Mouse (Mus musculus): ENCODE measurements around the gene Gadl1. TPM values are rescaled to one million over a fixed set of nuclear protein-coding genes. Genes with fewer than 3 reads are reported as not detected.

Gene Gadl1
- total RNA-seq (2014; fragmentation: Nextera tagmentation) = not detected in 2 replicates
- total RNA-seq (2017) = 0.08 TPM in 1 of 2 replicates, not detected in the other

DNA sequence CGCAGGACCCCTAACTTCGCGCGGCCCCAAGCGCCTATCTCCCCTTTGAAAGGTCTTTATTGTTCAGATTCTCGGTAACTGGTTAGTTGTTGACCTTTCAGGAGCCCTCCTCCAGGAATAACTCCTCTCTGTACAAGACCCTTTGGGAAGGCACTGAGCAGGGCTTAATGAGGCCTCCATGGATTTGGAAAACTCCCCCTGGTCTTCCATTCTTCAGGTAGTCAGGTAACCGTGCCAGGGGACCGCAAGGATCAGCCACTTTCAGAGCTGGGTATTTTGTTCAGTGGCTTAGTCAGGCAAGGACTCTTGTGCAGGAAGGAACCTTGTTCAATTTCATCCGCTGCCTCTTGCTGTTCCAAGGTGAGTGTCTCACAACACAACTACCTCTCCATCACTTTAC is at the start of gene Gadl1:
TSS of gene Gadl1 (plus strand) at position 301 of the 400 bp plus-strand sequence.
- no peak for ATAC-seq (replicated peaks; ENCODE audit: low FRiP score, low TSS enrichment, poor library complexity, severe bottlenecking)

DNA sequence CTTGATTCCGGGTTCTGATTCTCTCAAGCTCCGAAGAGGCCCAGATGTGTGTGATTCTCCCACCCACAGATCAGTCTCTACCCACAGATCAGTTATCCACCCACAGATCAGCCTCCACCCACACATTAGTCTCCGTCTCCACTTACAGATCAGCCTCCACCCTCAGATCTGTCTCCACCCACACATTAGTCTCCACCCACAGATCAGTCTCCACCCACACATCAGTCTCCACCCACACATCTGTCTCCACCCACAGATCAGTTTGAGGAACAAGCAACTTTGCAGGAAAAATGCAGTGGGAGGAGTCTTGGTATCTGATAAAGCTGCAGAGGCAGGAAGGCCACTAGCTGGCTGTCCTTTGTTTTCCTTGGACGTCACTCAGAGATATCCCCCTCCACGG is 46.5 kb upstream of the Gadl1 start:
- peak; percentile 98 for ATAC-seq (replicated peaks; ENCODE audit: low FRiP score, low TSS enrichment, poor library complexity, severe bottlenecking)

DNA sequence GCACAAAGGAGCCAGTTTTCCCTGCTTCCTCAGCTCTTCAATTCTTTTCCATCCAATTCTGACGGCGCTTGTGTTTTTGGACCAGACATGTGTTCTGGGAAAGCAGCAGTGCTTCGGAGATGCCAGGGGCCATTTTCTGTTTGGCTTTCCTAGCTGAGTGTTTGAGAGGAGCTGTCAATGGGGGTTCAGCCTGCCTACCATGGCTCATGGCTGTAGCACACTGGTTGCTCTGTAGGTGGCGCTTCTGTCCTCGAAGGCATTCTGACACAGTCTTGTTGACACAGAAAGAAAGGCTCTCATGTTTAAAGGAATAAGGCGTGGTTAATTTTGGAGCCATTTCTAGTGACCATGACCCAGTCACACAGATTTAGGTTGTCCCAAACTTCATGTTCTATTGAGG is 45.9 kb upstream of the Gadl1 start:
- peak; percentile 53 for ATAC-seq (replicated peaks; ENCODE audit: low FRiP score, low TSS enrichment, poor library complexity, severe bottlenecking)

DNA sequence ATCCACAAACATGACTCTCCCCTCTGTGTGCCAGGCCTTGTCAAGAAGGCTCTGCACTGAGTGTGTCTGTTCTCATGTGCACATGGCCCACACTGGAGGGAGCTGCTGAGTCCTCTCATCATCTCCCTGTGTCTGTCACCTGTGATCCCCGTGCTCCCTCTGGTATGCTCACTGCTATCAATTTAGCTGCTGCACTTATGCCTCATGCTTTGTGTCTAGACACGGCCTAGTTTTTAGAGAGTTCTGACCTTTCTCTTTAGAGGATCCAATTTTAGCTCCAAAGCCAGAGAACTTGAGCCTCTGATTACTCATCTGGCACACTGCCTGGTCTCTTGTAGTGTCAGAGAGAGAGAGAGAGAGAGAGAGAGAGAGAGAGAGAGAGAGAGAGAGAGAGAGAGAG is 42.0 kb upstream of the Gadl1 start:
- ATAC-seq (replicated peaks; ENCODE audit: low FRiP score, low TSS enrichment, poor library complexity, severe bottlenecking) = no peak

DNA sequence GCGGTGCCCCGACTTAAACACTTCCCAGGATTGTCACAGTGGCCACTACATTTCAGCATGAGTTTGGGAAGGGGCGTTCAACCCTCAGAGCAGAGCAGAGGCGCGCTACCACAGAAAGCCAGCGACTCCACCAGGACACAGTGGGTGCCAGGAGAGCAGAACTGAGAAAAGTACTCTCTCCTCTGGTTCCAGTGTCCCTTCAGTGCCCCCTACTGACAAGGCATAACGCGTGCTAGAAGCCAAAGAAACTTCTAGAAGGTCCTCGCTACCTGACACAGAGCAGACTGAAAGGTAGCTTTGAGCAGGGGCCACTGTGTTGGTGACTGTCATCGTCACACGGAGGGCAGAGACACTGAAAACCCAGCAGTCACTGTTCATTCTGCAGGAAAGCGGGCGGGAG is 39.1 kb upstream of the Gadl1 start:
- ATAC-seq (replicated peaks; ENCODE audit: low FRiP score, low TSS enrichment, poor library complexity, severe bottlenecking) = no peak

DNA sequence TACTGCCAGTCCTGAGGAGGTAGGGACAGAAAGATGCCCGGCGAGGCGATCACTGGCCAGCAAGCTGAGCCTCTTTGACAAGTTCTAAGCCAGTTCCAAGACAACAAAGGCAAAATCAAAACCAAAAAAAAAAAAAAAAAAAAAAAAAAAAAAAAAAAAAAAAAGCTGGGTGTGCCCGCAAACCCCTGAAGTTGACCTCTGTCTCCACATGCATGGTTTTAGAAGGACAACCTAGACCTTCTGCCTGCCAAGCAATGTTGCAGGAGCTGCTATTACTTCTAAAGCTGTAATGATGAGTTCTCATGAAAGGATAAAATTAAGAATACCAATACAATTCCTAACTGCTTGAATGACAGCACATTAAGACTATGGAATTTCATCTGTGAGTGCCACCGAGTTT is 38.6 kb upstream of the Gadl1 start:
- no peak for ATAC-seq (replicated peaks; ENCODE audit: low FRiP score, low TSS enrichment, poor library complexity, severe bottlenecking)

DNA sequence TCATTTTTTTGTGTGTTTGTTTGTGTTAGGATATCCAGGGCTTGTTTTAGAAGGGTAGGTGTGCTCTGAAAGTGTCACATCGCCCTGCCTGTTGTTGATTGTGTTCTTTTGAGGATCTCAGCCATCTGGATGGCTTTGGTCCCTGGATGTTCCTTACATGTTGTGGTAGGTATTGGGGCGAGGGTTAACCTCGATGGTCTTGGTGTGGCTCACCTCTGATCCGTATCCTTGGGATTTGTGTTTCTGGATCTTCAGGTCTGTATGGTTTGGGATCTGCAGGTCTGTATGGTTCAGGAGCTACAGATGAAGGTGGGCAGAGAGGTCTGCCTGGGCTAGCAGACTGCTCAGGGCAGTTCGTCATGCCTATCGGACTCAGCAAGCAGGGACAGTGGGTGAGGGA is 28.8 kb upstream of the Gadl1 start:
- ATAC-seq (replicated peaks; ENCODE audit: low FRiP score, low TSS enrichment, poor library complexity, severe bottlenecking) = no peak

DNA sequence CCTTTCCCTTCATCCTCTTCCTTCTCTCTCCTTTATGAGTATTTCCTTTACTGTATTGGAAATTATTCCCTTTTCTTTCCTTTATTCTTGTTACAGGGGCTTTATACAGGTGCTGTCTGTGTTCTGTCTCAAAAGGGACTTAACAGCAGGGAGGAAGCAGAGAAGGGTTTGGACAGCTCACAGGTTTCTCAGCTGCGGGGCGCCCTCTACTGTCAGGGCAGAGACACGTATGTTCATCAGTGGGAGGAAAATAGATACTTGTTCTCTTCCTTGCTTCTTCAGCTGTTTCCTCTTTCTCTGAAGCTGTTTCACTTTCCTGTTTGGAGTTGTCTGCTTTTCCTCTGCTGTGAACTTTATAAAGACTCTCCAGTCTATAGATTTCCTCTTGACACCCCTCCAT is 28.1 kb upstream of the Gadl1 start:
- peak; percentile 44; the same call in 1 of the 2 replicates for ATAC-seq (replicated peaks; ENCODE audit: low FRiP score, low TSS enrichment, poor library complexity, severe bottlenecking)

DNA sequence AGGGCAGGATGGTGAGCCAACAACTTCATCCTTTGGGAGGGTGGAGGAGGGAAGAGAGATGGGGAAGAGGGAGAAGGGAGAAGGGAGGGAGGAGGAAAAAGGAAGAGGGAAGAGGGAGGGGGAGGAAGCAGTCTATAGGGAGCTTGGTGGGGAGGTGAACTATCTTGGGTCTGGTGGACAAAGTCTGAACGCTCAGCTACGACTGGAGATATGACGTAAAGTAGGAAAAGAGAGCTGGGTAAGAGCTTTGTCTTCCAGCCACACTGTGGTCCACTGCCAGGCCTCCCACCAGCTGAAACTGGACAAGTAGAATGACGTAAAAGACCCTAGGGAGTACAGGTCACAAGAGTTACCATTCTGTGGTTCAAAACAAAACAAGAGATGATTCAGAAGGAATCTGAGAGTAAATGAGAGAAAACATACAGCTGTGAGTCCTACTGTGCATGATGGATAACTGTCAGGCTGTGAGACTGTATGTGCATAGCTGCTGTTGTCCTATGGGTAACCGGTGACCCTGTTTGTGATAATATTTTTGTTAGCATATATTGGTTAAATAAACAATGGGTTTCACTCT is 26.5 kb upstream of the Gadl1 start:
- ATAC-seq (replicated peaks; ENCODE audit: low FRiP score, low TSS enrichment, poor library complexity, severe bottlenecking) = no peak

DNA sequence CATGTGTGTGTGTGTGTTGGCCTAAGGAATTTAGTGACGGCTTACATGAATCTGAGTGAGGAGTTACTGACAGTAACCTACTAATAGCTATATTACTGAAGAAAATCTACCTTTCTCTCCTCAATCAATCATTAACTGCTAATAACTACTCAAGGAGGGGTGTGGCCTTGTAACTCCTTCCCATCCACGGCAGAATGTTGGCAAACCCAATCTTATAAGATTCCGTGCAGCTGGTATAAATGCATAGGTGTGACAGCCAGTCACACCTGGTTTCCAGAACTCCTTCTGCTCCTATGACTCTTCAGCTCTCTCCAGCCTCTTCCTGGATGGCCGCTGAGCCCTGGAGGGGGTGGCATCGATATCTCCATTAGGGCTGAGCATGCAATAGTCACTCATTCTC is 25.8 kb upstream of the Gadl1 start:
- ATAC-seq (replicated peaks; ENCODE audit: low FRiP score, low TSS enrichment, poor library complexity, severe bottlenecking) = no peak

DNA sequence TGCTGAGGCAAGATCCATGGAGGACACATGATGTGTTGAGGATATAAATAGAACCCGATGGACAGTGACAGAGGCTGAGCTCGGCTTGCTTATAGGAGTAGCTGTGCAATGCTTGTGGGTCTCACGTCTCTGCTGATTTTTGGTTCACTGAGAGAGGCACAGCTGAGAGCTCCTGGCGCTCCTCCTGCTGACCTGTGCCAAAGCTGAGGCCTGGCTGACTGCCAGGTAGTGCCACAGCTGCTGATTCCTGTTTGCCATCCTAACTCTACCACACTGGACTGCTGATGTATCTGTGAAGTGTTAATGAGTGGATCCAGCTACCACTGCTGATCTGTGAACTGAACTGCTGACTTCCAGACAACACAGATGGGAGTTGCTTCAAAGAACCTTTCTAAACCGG is 21.7 kb upstream of the Gadl1 start:
- ATAC-seq (replicated peaks; ENCODE audit: low FRiP score, low TSS enrichment, poor library complexity, severe bottlenecking) = no peak

DNA sequence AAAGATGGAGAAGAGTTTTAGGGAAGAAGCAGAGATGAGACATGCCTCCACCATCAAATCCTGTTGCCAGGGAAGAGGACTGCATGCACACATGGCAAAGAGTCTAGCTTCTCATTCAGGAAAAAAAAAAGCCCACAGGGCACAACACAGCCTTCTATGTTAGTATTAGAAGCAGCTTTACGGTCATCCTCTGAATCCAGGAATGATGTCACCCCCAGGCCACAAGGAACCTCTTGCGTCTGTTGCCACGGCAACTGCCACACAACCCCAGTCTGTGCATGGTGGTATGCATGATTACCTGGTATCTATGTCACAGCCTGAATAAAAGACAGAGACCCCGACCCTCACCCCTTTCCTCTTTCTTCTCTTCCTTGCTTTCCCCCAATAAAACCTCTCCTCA is 16.1 kb upstream of the Gadl1 start:
- ATAC-seq (replicated peaks; ENCODE audit: low FRiP score, low TSS enrichment, poor library complexity, severe bottlenecking) = no peak

DNA sequence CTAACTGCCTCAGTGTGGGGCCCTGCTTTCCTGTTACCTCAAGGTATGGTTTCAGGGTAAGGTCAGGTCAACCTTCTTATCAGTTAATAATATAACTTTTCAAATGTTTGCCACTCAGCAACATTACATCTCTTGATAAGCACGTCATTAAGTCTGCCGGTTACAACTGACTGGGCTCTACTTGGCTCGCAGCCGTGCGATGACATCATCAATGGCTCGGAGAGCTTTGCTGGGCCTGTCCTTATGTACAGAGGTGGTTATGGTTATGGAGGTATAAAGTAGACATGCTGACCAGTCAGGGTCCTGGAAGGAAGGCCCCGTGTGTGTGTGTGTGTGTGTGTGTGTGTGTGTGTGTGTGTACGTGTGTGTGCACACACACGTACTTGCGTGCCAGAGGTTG is 15.3 kb upstream of the Gadl1 start:
- no peak for ATAC-seq (replicated peaks; ENCODE audit: low FRiP score, low TSS enrichment, poor library complexity, severe bottlenecking)

DNA sequence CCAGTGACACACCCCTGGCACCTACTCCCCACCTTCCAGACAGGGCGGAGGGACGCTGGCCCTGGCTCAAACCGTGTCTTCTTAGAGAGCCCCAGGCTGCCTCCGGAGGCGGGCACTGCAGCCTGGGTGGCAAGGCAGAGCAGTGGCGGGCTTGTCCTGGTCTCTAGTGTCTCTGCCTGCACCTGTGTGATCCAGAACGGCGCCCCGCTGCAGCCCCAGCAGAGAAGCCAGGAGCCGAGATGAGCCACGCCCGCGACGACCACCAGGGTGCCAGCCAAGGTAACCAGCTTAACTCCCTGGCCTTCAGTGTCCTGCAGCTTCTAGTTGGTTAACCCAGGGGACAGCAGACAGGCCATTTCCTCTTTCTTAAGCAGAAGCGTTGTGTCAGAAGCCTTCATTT is 930 bp upstream of the Gadl1 start:
- 0 out of 2 replicates have a peak, but pooled peaks have one; percentile 18 for ATAC-seq (replicated peaks; ENCODE audit: low FRiP score, low TSS enrichment, poor library complexity, severe bottlenecking)

DNA sequence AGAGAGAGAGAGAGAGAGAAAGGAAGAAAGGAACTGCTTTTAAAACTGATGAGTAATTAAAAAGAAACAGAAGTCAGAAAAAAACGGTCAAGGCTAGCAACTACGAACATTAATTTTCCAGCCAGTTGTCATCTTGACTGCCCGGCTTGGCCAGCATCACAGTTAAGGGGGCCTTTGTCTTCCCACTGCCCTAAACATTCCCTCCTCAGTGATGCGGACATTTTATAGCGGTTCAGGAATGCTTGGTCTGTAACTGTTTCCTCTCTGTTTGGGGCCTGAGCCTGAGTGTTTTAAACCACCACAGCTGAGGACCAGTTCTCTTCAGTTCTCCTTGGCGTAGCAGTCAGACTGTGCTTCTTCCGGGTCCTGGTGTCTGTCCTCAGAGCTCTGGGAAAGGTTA is 4.8 kb downstream of the Gadl1 start:
- ATAC-seq (replicated peaks; ENCODE audit: low FRiP score, low TSS enrichment, poor library complexity, severe bottlenecking) = no peak

DNA sequence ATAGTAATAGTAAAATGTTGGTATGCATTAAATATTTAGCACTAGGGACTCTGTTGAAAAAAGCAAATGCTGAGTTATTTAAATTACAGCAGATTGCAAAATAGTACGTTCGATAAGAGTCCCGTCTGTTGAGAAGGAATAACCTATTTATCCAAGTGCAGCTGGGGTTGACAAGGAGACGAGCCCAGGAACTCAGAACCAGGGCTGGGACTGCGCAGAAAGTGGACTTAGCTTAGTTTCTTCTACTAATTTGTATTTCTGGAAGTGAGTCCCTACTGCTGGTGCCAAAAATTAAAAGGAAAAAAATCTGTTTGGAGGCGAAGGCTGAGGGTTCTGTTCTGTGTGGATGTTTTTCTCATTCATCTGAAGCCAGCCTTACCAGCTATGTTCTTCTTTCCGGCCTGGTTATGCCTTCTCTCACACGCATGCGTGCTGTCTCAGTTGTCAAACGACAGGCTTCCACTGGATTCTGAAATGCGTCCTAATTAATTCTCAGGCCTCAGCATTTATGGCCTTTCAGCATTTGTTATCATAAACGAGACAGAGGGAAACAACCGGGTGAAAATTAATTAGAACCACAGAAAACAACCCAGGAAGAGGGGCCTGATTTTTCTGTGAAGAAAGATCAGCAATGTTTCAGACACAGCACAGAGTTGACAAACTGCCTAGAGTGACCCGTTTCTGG is 6.5 kb downstream of the Gadl1 start:
- ATAC-seq (replicated peaks; ENCODE audit: low FRiP score, low TSS enrichment, poor library complexity, severe bottlenecking) = no peak

DNA sequence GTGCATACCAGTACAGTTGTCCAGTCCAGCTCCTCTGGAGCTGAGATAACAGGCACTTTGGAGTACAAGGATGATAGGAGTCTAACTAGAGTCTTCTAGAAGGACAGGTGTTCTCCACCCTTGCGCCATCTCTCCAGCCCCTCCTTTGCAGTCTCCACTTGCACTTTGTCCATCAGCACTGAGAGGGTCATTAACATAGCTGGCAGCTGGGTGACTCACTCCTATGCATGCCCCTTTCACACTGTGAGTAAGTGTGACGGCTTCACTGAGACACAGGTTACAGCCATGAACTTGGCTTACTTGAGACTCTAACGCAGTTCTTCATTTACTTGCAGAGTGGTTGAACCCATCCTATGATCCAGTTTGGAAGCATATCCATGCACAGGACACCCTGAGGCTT is 10.5 kb downstream of the Gadl1 start:
- no peak for ATAC-seq (replicated peaks; ENCODE audit: low FRiP score, low TSS enrichment, poor library complexity, severe bottlenecking)

DNA sequence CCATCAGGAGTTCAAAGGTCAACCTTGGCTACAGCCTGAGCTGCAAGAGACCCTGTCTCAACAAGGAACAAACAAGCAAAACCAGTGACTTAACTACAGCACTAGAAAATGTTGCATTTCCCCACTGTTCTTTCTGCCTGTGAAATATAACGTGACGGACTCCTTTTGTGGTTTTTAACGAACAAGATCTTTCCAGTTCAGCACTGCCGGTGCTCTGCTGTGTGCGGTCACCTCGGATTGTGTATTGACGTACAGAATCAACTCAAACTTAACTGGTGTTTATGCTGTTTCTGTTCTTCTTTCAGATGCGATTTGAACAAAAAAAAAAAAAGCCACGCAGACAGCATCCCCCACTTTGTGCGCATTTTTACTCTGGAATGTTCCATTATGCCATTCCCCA is 13.4 kb downstream of the Gadl1 start:
- ATAC-seq (replicated peaks; ENCODE audit: low FRiP score, low TSS enrichment, poor library complexity, severe bottlenecking) = no peak

DNA sequence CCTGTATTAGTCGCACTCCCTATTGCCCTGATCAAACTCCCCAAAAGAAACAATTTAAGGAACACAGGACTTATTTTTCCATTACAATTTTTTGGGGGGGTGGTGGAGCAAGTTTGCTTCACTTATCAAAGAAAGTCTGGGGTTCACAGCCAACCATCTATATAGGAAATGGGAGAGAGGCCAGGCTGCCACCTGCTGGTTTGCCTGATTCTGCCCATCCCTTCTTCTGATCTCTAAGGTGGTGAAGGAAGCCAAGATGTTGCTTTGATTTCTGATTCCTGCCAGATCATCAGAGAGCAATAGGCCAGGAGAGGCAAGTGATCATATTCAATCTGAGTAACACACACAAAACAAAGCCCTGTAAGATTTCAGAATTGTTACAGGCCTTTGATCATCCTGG is 14.8 kb downstream of the Gadl1 start:
- no peak for ATAC-seq (replicated peaks; ENCODE audit: low FRiP score, low TSS enrichment, poor library complexity, severe bottlenecking)

DNA sequence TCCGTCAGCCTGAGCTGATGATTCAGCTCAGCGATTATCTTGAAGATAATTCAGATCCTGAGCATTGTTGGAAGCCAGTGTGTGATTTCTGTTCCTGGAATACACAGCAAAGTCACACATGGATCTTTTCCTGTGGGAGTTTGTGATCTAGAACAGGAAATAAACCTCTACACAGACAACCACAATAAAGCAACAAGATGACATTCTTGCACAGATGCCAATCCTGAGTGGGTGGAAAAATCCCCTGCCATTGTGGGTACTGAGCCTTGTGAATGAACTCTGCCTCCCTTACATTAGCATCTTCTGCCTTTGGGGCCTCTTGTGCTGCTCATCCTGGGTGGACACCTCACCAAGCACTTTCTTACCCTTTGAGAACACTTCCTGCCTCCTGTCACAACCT is 22.5 kb downstream of the Gadl1 start:
- ATAC-seq (replicated peaks; ENCODE audit: low FRiP score, low TSS enrichment, poor library complexity, severe bottlenecking) = no peak

DNA sequence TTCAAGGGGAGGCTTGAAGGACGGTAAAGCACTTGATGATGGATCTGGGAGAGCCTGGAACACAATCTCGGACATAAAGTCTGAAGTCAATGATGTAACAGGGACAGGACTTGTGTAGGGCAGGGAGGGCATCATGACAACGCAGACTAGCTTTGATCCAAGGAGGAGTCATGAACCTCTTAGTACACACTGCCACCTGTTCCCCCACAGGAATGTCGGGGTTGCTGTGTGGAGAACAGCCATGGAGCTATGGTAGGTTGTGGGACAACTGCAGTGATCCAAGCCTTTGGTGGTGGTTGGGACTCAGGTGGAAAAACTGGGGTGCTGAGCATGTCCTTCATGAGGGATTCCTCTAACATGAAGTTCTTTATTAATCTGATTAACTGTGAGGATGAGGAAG is 23.5 kb downstream of the Gadl1 start:
- no peak for ATAC-seq (replicated peaks; ENCODE audit: low FRiP score, low TSS enrichment, poor library complexity, severe bottlenecking)
